Mouse (Mus musculus): ENCODE measurements around the gene Pla2g4a. TPM values are rescaled to one million over a fixed set of nuclear protein-coding genes. Genes with fewer than 3 reads are reported as not detected.

The Pla2g4a gene
- total and polyA plus RNA-seq, 3 experiments: 0.16 TPM; not detected in 2

DNA sequence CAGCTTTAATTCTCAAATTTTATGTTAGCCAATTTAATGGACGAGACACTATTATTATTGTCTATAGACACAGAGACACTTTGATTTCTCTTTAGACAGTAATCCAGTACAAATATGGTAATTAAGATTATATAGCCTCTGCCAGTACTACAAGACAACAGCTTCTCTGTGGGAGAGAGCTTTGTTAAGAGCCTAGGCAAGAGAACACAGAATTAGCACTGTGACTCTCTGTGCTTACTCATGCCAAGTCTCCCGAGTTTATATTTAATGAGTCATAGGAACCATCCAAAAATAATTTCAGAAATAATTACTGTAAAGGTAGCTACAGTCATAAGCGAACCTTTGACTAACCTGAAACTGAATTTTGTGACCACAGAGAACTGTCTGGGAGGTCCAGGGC, 84.6 kb downstream of the Pla2g4a start:
- no peak for DNase-seq (ENCODE audit: low spot score)
- H3K4me3 ChIP-seq (ENCODE audit: low read depth, low read length): no peak overlapping the region
- H3K4me1 ChIP-seq (ENCODE audit: insufficient read depth, low read depth, low read length): no peaks in the 10 kb centered on the region
- ATAC-seq (ENCODE audit: extremely low read depth, insufficient number of reproducible peaks, low FRiP score, poor library complexity, severe bottlenecking): no peak
- no peaks in the 10 kb centered on the region for H3K36me3 ChIP-seq (replicated peaks)
- no peaks in the 10 kb centered on the region for H3K27me3 ChIP-seq (ENCODE audit: insufficient read depth, low read length)
- TF ChIP-seq GATA2 (IDR thresholded peaks at IDR 0.05; ENCODE audit: borderline replicate concordance, low read depth, low read length): no peak
- no peak for TF ChIP-seq GATA1 (IDR thresholded peaks at IDR 0.05; ENCODE audit: borderline replicate concordance, low read length)
- no peak for TF ChIP-seq CTCF (IDR thresholded peaks at IDR 0.05; ENCODE audit: low read depth, low read length)
- TF ChIP-seq TAL1 (conservative IDR thresholded peaks at IDR 0.05; ENCODE audit: low read depth, low read length): no peak
- no peak for TF ChIP-seq POLR2AphosphoS5 (IDR thresholded peaks at IDR 0.05; ENCODE audit: insufficient replicate concordance, low read depth, low read length)
- peaks cover 3% of the 10 kb centered on the region; the same call in 1 of the 2 replicates for H3K9me3 ChIP-seq (replicated peaks)

DNA sequence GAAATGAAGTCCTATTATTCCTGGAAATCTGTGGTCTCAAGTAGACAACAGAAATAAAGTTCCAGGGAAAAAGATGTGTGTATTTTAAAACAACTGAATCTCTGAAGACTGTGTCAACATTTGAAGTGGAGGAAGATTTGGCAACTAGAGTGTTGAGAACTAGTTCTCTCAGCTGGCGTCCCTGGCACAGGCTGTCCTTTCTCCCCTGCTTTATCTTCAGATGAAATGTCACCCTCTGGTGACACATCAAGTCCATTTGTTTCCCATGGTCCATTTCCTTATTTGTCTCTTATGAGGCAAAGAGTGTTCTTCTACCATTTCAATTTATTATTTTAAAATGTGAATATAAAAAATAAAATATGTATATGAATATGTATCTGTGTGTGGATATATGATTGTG, 89.5 kb downstream of the Pla2g4a start:
- H3K36me3 ChIP-seq (replicated peaks): no peaks in the 10 kb centered on the region
- DNase-seq (ENCODE audit: low spot score) (no peak), ATAC-seq (ENCODE audit: extremely low read depth, insufficient number of reproducible peaks, low FRiP score, poor library complexity, severe bottlenecking) (no peak)
- no peak overlapping the region for H3K4me3 ChIP-seq (ENCODE audit: low read depth, low read length)
- H3K9me3 ChIP-seq (replicated peaks): peaks cover 8% of the 10 kb centered on the region; the same call in 1 of the 2 replicates
- no peaks in the 10 kb centered on the region for H3K4me1 ChIP-seq (ENCODE audit: insufficient read depth, low read depth, low read length)
- no peaks in the 10 kb centered on the region for H3K27me3 ChIP-seq (ENCODE audit: insufficient read depth, low read length)
- TF ChIP-seq TAL1 (conservative IDR thresholded peaks at IDR 0.05; ENCODE audit: low read depth, low read length) (no peak), GATA1 (IDR thresholded peaks at IDR 0.05; ENCODE audit: borderline replicate concordance, low read length) (no peak), GATA2 (IDR thresholded peaks at IDR 0.05; ENCODE audit: borderline replicate concordance, low read depth, low read length) (no peak), POLR2AphosphoS5 (IDR thresholded peaks at IDR 0.05; ENCODE audit: insufficient replicate concordance, low read depth, low read length) (no peak), CTCF (IDR thresholded peaks at IDR 0.05; ENCODE audit: low read depth, low read length) (no peak)

DNA sequence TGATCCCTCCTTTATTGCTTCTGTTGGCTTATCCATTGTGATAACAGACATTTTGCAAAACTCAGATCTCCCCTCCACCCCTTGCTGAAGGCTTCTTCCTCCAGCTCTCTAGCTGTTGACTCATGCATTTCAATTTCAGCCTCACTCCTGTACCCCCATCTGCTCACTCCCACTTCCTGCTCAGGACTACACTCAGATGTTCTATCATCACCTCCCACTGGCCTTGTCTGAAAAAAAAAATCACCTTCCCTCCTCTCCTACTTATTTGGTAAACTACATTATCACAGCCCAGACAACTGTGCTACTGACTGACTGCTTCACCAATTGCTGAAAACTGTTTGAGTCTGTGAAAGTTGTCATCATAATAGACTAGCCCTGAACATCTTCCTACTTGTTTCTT, 93.8 kb downstream of the Pla2g4a start:
- TF ChIP-seq GATA1 (IDR thresholded peaks at IDR 0.05; ENCODE audit: borderline replicate concordance, low read length) (no peak), GATA2 (IDR thresholded peaks at IDR 0.05; ENCODE audit: borderline replicate concordance, low read depth, low read length) (no peak), POLR2AphosphoS5 (IDR thresholded peaks at IDR 0.05; ENCODE audit: insufficient replicate concordance, low read depth, low read length) (no peak), TAL1 (conservative IDR thresholded peaks at IDR 0.05; ENCODE audit: low read depth, low read length) (no peak), CTCF (IDR thresholded peaks at IDR 0.05; ENCODE audit: low read depth, low read length) (no peak)
- ATAC-seq (ENCODE audit: extremely low read depth, insufficient number of reproducible peaks, low FRiP score, poor library complexity, severe bottlenecking): no peak
- no peaks in the 10 kb centered on the region for H3K4me1 ChIP-seq (ENCODE audit: insufficient read depth, low read depth, low read length)
- H3K9me3 ChIP-seq (replicated peaks): peaks cover 17% of the 10 kb centered on the region
- no peak overlapping the region for H3K4me3 ChIP-seq (ENCODE audit: low read depth, low read length)
- no peaks in the 10 kb centered on the region for H3K36me3 ChIP-seq (replicated peaks)
- H3K27me3 ChIP-seq (ENCODE audit: insufficient read depth, low read length): no peaks in the 10 kb centered on the region
- no peak for DNase-seq (ENCODE audit: low spot score)

DNA sequence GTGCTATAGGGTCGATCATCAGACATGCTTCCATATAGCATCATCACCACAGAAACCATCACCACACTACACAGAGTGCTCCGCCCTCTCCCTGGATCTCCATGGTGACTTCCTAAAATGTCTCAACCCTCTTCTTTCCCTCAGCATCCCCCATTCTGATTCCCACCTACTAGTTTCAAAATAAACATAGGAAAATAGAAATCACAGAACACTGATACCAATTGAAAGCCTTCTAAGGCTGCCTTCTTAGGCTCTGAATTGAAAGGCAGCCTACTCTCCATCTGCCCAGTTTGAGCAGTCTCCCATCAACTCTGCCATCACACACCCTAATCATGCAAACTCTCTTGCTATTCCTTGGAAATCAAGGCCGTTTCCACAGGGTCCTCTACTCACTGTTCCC, 94.9 kb downstream of the Pla2g4a start:
- H3K27me3 ChIP-seq (ENCODE audit: insufficient read depth, low read length): no peaks in the 10 kb centered on the region
- no peaks in the 10 kb centered on the region for H3K4me1 ChIP-seq (ENCODE audit: insufficient read depth, low read depth, low read length)
- H3K4me3 ChIP-seq (ENCODE audit: low read depth, low read length): no peak overlapping the region
- H3K36me3 ChIP-seq (replicated peaks): no peaks in the 10 kb centered on the region
- DNase-seq (ENCODE audit: low spot score): no peak
- H3K9me3 ChIP-seq (replicated peaks): peaks cover 14% of the 10 kb centered on the region
- no peak for ATAC-seq (ENCODE audit: extremely low read depth, insufficient number of reproducible peaks, low FRiP score, poor library complexity, severe bottlenecking)
- no peak for TF ChIP-seq GATA2 (IDR thresholded peaks at IDR 0.05; ENCODE audit: borderline replicate concordance, low read depth, low read length)
- no peak for TF ChIP-seq POLR2AphosphoS5 (IDR thresholded peaks at IDR 0.05; ENCODE audit: insufficient replicate concordance, low read depth, low read length)
- no peak for TF ChIP-seq TAL1 (conservative IDR thresholded peaks at IDR 0.05; ENCODE audit: low read depth, low read length)

DNA sequence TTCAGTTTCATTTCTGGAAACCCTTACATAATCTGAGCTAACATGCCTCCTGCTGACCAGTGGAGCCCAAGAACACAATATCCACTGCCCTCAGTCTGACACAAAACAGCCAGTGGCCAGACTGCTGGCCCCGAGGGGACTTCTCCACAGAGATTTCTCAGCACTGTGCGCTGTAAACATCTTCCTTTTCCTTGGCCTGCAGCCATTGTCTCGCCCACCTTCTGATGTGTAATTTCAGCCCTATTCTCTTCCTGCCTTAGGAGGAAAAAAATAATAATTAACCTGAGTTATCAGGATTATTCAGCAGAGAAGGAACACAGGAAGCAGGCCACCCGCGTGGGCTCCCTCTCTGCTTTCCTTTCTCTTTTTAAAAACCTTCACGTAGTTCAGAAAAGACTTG, 98.3 kb downstream of the Pla2g4a start:
- TF ChIP-seq CTCF (IDR thresholded peaks at IDR 0.05; ENCODE audit: low read depth, low read length): no peak
- no peak for ATAC-seq (ENCODE audit: extremely low read depth, insufficient number of reproducible peaks, low FRiP score, poor library complexity, severe bottlenecking)
- H3K4me3 ChIP-seq (ENCODE audit: low read depth, low read length): no peak overlapping the region
- H3K27me3 ChIP-seq (ENCODE audit: insufficient read depth, low read length): no peaks in the 10 kb centered on the region
- no peaks in the 10 kb centered on the region for H3K36me3 ChIP-seq (replicated peaks)
- H3K4me1 ChIP-seq (ENCODE audit: insufficient read depth, low read depth, low read length): no peaks in the 10 kb centered on the region
- peaks cover 28% of the 10 kb centered on the region for H3K9me3 ChIP-seq (replicated peaks)
- no peak for DNase-seq (ENCODE audit: low spot score)

DNA sequence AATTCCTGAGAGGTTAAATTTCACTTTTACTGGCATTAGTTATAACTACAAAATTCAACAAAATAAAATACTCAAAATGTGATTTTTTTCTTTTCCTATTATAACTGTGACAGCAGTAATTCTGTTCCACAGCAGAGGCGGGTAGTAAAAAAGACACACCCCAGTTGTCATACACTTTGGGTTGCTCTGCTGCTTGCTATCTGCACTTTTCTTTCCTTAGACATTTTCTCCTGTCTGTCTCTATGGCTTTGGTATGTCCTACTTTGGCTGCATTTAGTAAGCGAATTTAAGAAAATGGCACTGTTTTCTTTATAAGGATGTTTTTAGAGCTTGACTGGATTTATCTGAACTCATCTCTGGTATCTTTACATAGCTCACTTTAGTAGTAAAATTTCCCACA, 98.9 kb downstream of the Pla2g4a start:
- H3K4me3 ChIP-seq (ENCODE audit: low read depth, low read length): no peak overlapping the region

DNA sequence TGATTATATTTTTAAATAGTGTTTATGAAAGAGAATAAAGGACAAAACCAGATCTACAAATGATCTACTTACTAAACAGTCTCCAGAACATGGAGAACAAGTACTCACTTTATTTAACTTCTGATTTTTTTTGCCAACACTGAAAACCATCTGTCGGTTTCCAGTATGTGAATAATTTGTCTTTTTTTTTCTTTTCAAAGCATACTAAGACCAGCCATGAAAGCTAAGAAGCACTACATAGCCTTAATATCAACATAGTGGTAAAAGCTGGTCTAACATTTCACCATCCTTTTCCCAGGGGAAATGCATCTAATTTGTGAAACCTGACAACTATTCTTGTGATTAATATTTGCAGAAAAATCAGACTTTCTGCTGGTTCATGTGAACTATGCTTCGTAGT, 99.5 kb downstream of the Pla2g4a start:
- Histone ChIP-seq H3K4me1 (ENCODE audit: insufficient read depth, low read depth, low read length) (no peaks in the 10 kb centered on the region), H3K9me3 (replicated peaks) (peaks cover 29% of the 10 kb centered on the region), H3K27me3 (ENCODE audit: insufficient read depth, low read length) (no peaks in the 10 kb centered on the region), H3K4me3 (ENCODE audit: low read depth, low read length) (no peak overlapping the region), H3K36me3 (replicated peaks) (no peaks in the 10 kb centered on the region)
- DNase-seq (ENCODE audit: low spot score): no peak
- no peak for ATAC-seq (ENCODE audit: extremely low read depth, insufficient number of reproducible peaks, low FRiP score, poor library complexity, severe bottlenecking)
- TF ChIP-seq POLR2AphosphoS5 (IDR thresholded peaks at IDR 0.05; ENCODE audit: insufficient replicate concordance, low read depth, low read length) (no peak), GATA1 (IDR thresholded peaks at IDR 0.05; ENCODE audit: borderline replicate concordance, low read length) (no peak), CTCF (IDR thresholded peaks at IDR 0.05; ENCODE audit: low read depth, low read length) (no peak), GATA2 (IDR thresholded peaks at IDR 0.05; ENCODE audit: borderline replicate concordance, low read depth, low read length) (no peak)

More for the DNA sequence above, 98.9 kb downstream of the Pla2g4a start:
- ATAC-seq (ENCODE audit: extremely low read depth, insufficient number of reproducible peaks, low FRiP score, poor library complexity, severe bottlenecking) (no peak), DNase-seq (ENCODE audit: low spot score) (no peak)
- H3K9me3 ChIP-seq (replicated peaks): peaks cover 28% of the 10 kb centered on the region
- H3K36me3 ChIP-seq (replicated peaks): no peaks in the 10 kb centered on the region
- H3K4me1 ChIP-seq (ENCODE audit: insufficient read depth, low read depth, low read length): no peaks in the 10 kb centered on the region
- TF ChIP-seq POLR2AphosphoS5 (IDR thresholded peaks at IDR 0.05; ENCODE audit: insufficient replicate concordance, low read depth, low read length) (no peak), GATA2 (IDR thresholded peaks at IDR 0.05; ENCODE audit: borderline replicate concordance, low read depth, low read length) (no peak), GATA1 (IDR thresholded peaks at IDR 0.05; ENCODE audit: borderline replicate concordance, low read length) (no peak)
- no peaks in the 10 kb centered on the region for H3K27me3 ChIP-seq (ENCODE audit: insufficient read depth, low read length)

All from G1E (cell line).